Mouse (Mus musculus) intestine, embryonic 15.5 days (tissue): ENCODE data around the gene Tas2r144. TPM values are rescaled to one million over a fixed set of nuclear protein-coding genes. Genes with fewer than 3 reads are reported as not detected.
A peak's percentile ranks its signal among the peaks of the same experiment; 100 is the strongest.

Experiments
- ATAC-seq: fragments of 200-750 bp; cut with Nextera tagmentation; 2 replicates; pipeline ENCODE4 v1.8.0; 2017; ENCODE audit warnings: moderate TSS enrichment, moderate library complexity
- H3K27ac ChIP-seq: fragments of 300-500 bp; sonication (generic); 2 replicates; pipeline ENCODE4 v1.5.1; 2015; ENCODE audit warnings: mild to moderate bottlenecking, inconsistent platforms
- H3K27me3 ChIP-seq: fragments of 300-500 bp; sonication (generic); replicated peaks from 2 replicates; pipeline ENCODE4 v1.6.1; 2015; ENCODE audit warnings: inconsistent platforms
- H3K36me3 ChIP-seq: fragments of 300-500 bp; sonication (generic); 2 replicates; pipeline ENCODE4 v1.6.1; 2015; ENCODE audit warnings: inconsistent platforms
- H3K4me1 ChIP-seq: fragments of 300-500 bp; sonication (generic); replicated peaks from 2 replicates; pipeline ENCODE4 v1.6.1; 2015; ENCODE audit warnings: inconsistent platforms
- H3K4me2 ChIP-seq: fragments of 300-500 bp; sonication (generic); replicated peaks from 2 replicates; pipeline ENCODE4 v1.6.1; 2015; ENCODE audit warnings: mild to moderate bottlenecking, inconsistent platforms
- H3K4me3 ChIP-seq: fragments of 300-500 bp; sonication (generic); replicated peaks from 2 replicates; pipeline ENCODE4 v1.5.1; 2015; ENCODE audit warnings: inconsistent platforms
- H3K9ac ChIP-seq: fragments of 300-500 bp; sonication (generic); 2 replicates; pipeline ENCODE4 v1.6.1; 2015; ENCODE audit warnings: inconsistent platforms
- H3K9me3 ChIP-seq: fragments of 300-500 bp; sonication (generic); 2 replicates; pipeline ENCODE4 v1.6.1; 2016; ENCODE audit warnings: inconsistent platforms
- WGBS: fragments of 180-500 bp; shearing (Covaris S2); methylation state at CpG from one replicate; pipeline ENCODE4 v1.1.7; 2015; 5-methylcytosine and 5-hydroxymethylcytosine counted together
- polyA plus RNA-seq: library from polyadenylated mRNA; unstranded; fragments of >200 nt; fragmentation: Nextera tagmentation; extraction: Ambion mirVana; gene quantifications from 2 replicates; pipeline ENCODE4 v1.2.1, GENCODE M21; 2015

Gene Tas2r144
- polyA plus RNA-seq, 1 experiment from 2014 or later, result not detected

GRCm38 (mm10) chr6:42245711-42246353 lies 30.7 kb downstream of the Tas2r144 start, which contains the start of gene Gstk1:
Gstk1 (plus strand) TSS chr6:42245935.
- H3K27me3 ChIP-seq, result no peaks in the 10 kb centered on the region
- H3K4me1 ChIP-seq, result peaks cover 13% of the 10 kb centered on the region; the same call in 1 of the 2 replicates
- no peaks in the 10 kb centered on the region for H3K9me3 ChIP-seq
- no peak within 1 kb of the TSS for H3K27ac ChIP-seq
- peak within 1 kb of the TSS; percentile 29 for H3K9ac ChIP-seq
- peak; percentile 99 for ATAC-seq
- H3K36me3 ChIP-seq, result no peaks in the 10 kb centered on the region
- peak within 1 kb of the TSS; percentile 43 for H3K4me3 ChIP-seq
- peak within 1 kb of the TSS; percentile 80 for H3K4me2 ChIP-seq
- 3% methylated on average over 28 of the region's 28 CpGs for WGBS

GRCm38 (mm10) chr6:42247173-42247572 lies 32.0 kb downstream of the Tas2r144 start:
- Histone ChIP-seq H3K27me3 (no peaks in the 10 kb centered on the region), H3K9me3 (no peaks in the 10 kb centered on the region), H3K36me3 (no peaks in the 10 kb centered on the region), H3K9ac (no peak overlapping the region), H3K4me1 (peaks cover 15% of the 10 kb centered on the region; the same call in 1 of the 2 replicates), H3K27ac (no peak overlapping the region), H3K4me2 (peak overlapping the region; percentile 40), H3K4me3 (peak overlapping the region; percentile 15; the same call in 1 of the 2 replicates)
- 17% methylated on average over 8 of the region's 8 CpGs for WGBS
- ATAC-seq, result no peak

GRCm38 (mm10) chr6:42247981-42248380 lies 32.9 kb downstream of the Tas2r144 start:
- Histone ChIP-seq H3K9ac (no peak overlapping the region), H3K9me3 (no peaks in the 10 kb centered on the region), H3K4me1 (peaks cover 15% of the 10 kb centered on the region; the same call in 1 of the 2 replicates), H3K27ac (no peak overlapping the region), H3K4me2 (no peak overlapping the region), H3K4me3 (no peak overlapping the region), H3K36me3 (no peaks in the 10 kb centered on the region), H3K27me3 (no peaks in the 10 kb centered on the region)
- 89% methylated on average over 1 of the region's 1 CpGs for WGBS
- ATAC-seq, result no peak

GRCm38 (mm10) chr6:42251791-42252190 lies 36.7 kb downstream of the Tas2r144 start:
- H3K4me1 ChIP-seq, result 0 out of 2 replicates have a peak, but pooled peaks cover 8% of the 10 kb centered on the region
- 82% methylated on average over 4 of the region's 4 CpGs for WGBS
- no peaks in the 10 kb centered on the region for H3K9me3 ChIP-seq
- H3K4me3 ChIP-seq, result no peak overlapping the region
- no peak overlapping the region for H3K4me2 ChIP-seq
- ATAC-seq, result no peak
- H3K27me3 ChIP-seq, result no peaks in the 10 kb centered on the region
- no peaks in the 10 kb centered on the region for H3K36me3 ChIP-seq
- no peak overlapping the region for H3K9ac ChIP-seq
- H3K27ac ChIP-seq, result no peak overlapping the region

- 88% methylated on average over 2 of the region's 2 CpGs for WGBS
- Histone ChIP-seq H3K27me3 (no peaks in the 10 kb centered on the region), H3K4me2 (no peak overlapping the region), H3K27ac (no peak overlapping the region), H3K9ac (no peak overlapping the region), H3K36me3 (no peaks in the 10 kb centered on the region), H3K9me3 (no peaks in the 10 kb centered on the region), H3K4me3 (no peak overlapping the region), H3K4me1 (peaks cover 8% of the 10 kb centered on the region; the same call in 1 of the 2 replicates)
- no peak for ATAC-seq
These were observed 38.0 kb downstream of the Tas2r144 start for GRCm38 (mm10) chr6:42253103-42253502.

- H3K4me2 ChIP-seq, result no peak overlapping the region
- no peak overlapping the region for H3K27ac ChIP-seq
- H3K9ac ChIP-seq, result no peak overlapping the region
- no peaks in the 10 kb centered on the region for H3K9me3 ChIP-seq
- peak; percentile 57 for ATAC-seq
- no peaks in the 10 kb centered on the region for H3K27me3 ChIP-seq
- no peaks in the 10 kb centered on the region; the same call in 1 of the 2 replicates for H3K4me1 ChIP-seq
- H3K36me3 ChIP-seq, result no peaks in the 10 kb centered on the region
- 10% methylated on average over 11 of the region's 11 CpGs for WGBS
- no peak overlapping the region for H3K4me3 ChIP-seq
These were observed 42.3 kb downstream of the Tas2r144 start for GRCm38 (mm10) chr6:42257303-42257863.

GRCm38 (mm10) chr6:42260430-42260829 lies 45.3 kb downstream of the Tas2r144 start:
- 38% methylated on average over 6 of the region's 6 CpGs for WGBS
- Histone ChIP-seq H3K9ac (no peak overlapping the region), H3K4me2 (no peak overlapping the region), H3K27ac (no peak overlapping the region), H3K9me3 (no peaks in the 10 kb centered on the region), H3K4me1 (no peaks in the 10 kb centered on the region; the same call in 1 of the 2 replicates), H3K27me3 (no peaks in the 10 kb centered on the region), H3K36me3 (no peaks in the 10 kb centered on the region), H3K4me3 (no peak overlapping the region)
- ATAC-seq, result no peak

GRCm38 (mm10) chr6:42261524-42262170 lies 46.5 kb downstream of the Tas2r144 start, which contains the start of gene Tmem139:
Tmem139 (plus strand) TSS chr6:42261970.
- Histone ChIP-seq H3K4me2 (peak within 1 kb of the TSS; percentile 51), H3K9me3 (no peaks in the 10 kb centered on the region), H3K4me3 (peak within 1 kb of the TSS; percentile 26), H3K36me3 (no peaks in the 10 kb centered on the region), H3K27ac (peak within 1 kb of the TSS; percentile 77), H3K4me1 (peaks cover 2% of the 10 kb centered on the region; the same call in 1 of the 2 replicates), H3K9ac (0 out of 2 replicates have a peak within 1 kb of the TSS, but pooled peaks have one; percentile 20), H3K27me3 (no peaks in the 10 kb centered on the region)
- peak; percentile 42 for ATAC-seq
- 11% methylated on average over 20 of the region's 20 CpGs for WGBS

- Histone ChIP-seq H3K4me1 (peaks cover 5% of the 10 kb centered on the region; the same call in 1 of the 2 replicates), H3K36me3 (peaks cover 11% of the 10 kb centered on the region), H3K4me2 (peak within 1 kb of the TSS; percentile 69), H3K27ac (peak within 1 kb of the TSS; percentile 88), H3K9ac (peak within 1 kb of the TSS; percentile 85), H3K9me3 (no peaks in the 10 kb centered on the region), H3K4me3 (peak within 1 kb of the TSS; percentile 66), H3K27me3 (no peaks in the 10 kb centered on the region)
- peak; percentile 97 for ATAC-seq
- under 1% methylated on average over 49 of the region's 51 CpGs for WGBS
These were observed 49.6 kb downstream of the Tas2r144 start, which contains the start of gene Casp2 for GRCm38 (mm10) chr6:42264626-42265312. Casp2 (plus strand) TSS chr6:42264985.
